Mouse (Mus musculus) NIH3T3 (cell line): Measurements from ENCODE around the gene Ccdc96.
A peak's percentile ranks its signal among the peaks of the same experiment; 100 is the strongest.

ENCODE experiments used
- DNase-seq: peaks from one replicate; pipeline ENCODE4 v3.0.0-alpha.2; 2012; ENCODE audit warnings: low read depth

Gene Ccdc96

DNA sequence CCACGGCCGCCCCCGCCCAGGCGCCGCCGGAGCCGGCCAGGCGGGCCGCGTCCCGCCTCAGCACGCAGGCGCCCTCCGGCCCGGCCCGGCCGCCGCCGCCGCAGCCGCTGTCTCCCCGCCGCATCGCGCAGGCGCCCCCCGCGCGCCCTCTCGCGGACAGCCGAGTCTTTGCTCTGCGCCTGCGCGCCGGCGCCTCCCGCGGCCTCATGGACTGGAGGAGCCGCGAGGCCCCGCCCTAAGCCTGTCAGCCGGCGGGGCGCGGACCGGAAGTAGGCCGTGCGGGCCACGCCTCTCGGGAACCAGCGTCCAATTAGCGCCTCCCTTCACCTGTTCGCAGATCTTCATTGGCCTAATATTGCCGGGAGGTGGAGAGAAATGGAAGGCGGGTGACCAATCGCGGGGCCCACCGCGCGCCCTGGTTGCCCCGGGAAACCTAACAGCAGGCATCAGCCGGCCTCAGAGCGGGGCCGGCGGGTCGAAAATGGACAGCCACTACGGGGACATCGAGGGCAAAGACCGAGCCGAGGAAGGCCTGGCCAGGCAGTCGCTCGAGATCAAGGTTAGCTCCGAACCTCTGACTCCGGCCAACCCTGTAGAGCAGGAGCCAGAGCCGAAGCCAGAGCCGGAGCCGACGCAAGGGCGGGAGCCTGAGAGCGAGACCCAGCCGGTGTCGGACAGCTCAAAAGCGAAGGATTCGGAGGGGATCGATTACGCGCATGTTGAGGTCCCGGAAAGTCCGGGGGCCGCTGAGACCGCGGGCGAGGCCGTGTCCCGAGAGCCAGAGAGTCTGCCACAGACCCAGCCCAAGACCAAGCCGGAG is at the start of gene Ccdc96, which contains the start of gene Tada2b:
Gene Ccdc96 (plus strand): TSS at position 418 of the 820 bp plus-strand sequence.
Gene Tada2b (minus strand): TSS at position 115 of the 820 bp plus-strand sequence.
- DNase-seq: peak; percentile 99

- DNase-seq: no peak
Observed at GRCm38 (mm10) chr5:36436858-36437257, 47.5 kb upstream of the Ccdc96 start.

GRCm38 (mm10) chr5:36440741-36441140 is 43.6 kb upstream of the Ccdc96 start:
- no peak for DNase-seq

DNA sequence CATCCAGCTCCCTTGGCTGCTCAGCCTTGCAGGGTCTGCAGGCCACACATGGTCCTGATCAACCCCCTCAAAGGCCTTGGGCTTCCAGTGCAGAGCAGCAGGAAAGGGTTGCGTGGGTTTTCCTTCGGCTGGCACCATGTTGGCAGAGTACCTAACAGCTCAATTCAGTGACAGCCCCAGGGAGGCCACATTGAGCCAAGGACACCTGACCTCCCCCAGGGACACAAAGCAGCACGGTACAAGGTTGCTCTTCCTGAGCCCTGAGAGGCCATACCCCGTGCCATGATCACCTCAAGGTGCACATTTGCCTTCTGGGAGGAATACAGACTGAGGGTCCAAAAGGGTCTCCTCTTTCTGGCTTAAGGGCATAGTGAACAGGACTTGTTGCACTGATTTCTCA is 39.8 kb upstream of the Ccdc96 start:
- no peak for DNase-seq

- DNase-seq: no peak
Observed at GRCm38 (mm10) chr5:36445028-36445427, 39.4 kb upstream of the Ccdc96 start.

- DNase-seq: no peak
Observed at GRCm38 (mm10) chr5:36446166-36446890, 38.1 kb upstream of the Ccdc96 start.

DNA sequence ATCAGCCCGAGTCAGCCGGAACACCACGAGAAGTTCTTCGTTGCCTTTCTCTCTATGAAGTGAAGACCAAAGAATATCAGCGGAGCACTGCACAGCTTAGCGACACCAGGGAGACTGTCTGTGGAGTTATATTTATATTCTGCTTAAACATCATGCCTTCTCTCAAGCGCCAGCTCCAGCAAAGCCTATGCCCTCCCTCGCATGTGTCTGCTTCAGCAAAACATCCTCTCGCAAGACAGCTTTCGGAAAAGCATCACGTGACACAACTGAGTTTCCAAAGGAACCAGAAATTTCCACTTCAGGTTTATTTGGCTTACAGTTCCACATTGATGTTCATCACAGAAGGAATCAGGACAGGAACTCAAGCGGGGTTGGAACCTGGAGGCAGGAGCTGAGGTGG is 36.5 kb upstream of the Ccdc96 start:
- DNase-seq: no peak

DNA sequence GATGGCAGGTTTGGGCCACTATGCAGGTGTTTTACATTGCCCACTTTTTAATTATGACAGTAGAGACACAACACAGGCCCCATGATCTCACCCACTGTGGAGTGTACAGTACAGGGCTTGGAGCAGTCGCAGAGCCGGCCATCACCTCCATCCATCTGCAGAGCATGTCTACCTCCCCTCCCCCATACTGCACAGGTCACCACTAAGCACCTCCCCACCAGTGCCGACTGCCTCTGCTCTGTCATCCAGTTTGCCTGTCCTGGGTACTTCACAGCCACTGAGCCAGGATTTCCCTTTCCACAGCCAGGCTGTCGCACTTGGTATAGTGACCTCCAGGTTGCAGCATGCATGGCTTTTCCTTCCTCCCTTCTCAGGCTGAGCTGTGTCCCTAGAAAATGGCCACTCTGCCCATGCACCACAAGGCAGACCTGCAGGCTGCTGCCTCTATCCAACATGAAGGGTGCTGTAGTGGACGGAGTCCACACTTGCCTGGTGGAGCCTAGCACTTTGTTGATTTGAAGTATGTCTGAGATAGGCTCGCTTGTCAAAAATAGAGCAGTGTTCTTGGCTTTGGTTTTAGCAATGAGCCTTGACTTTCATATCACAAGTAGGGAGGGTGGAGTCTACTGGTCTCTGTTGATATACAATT is 34.6 kb upstream of the Ccdc96 start:
- no peak for DNase-seq

- DNase-seq: no peak
Observed at GRCm38 (mm10) chr5:36451119-36451518, 33.3 kb upstream of the Ccdc96 start.

- no peak for DNase-seq
Observed at GRCm38 (mm10) chr5:36451872-36452389, 32.5 kb upstream of the Ccdc96 start.

GRCm38 (mm10) chr5:36452821-36453220 is 31.6 kb upstream of the Ccdc96 start:
- DNase-seq: no peak

GRCm38 (mm10) chr5:36457706-36458105 is 26.7 kb upstream of the Ccdc96 start:
- DNase-seq: peak; percentile 47

- DNase-seq: peak; percentile 74
Observed at GRCm38 (mm10) chr5:36458926-36459325, 25.5 kb upstream of the Ccdc96 start.

GRCm38 (mm10) chr5:36460712-36461111 is 23.7 kb upstream of the Ccdc96 start:
- no peak for DNase-seq

DNA sequence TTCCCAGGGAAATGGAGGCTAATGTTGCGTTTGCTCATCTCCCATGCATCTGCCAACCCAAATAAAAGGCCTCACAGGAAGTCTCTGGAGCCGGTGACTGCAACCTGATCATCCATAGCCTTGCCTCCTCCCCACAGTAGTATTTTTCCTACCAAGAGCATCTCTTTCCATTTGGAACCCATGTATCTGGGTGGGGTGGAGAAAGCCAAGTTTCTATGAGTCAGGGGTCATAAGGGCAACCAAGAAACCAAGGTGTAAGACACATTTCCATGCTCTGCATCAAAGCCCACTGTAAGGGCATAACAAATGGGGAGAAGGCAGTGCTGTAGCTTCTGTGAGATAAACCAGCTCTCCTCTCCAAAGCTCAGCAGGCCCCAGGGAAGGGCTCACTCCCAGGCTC is 23.2 kb upstream of the Ccdc96 start:
- DNase-seq: peak; percentile 39

GRCm38 (mm10) chr5:36462810-36463209 is 21.6 kb upstream of the Ccdc96 start:
- peak; percentile 81 for DNase-seq

DNA sequence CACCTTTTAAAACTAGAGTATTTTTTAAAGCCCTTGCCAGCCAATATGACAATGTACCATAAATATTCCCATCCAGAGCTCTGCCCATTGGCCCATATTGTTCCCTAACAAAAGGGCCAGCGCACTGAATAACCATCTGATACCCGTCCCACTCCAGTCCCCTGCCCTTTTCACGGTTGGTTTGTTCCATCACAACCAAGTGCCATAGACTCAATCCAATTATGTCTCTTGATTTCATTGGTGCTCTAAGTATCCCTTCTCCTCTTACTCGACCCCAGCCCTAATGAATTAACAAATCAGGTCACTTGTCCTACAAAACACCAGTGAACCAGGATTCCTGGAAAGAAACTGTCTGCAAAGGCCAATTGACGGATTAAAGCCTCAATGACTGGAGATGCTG is 21.0 kb upstream of the Ccdc96 start:
- DNase-seq: no peak

- DNase-seq: peak; percentile 99
Observed at GRCm38 (mm10) chr5:36464709-36465661, 19.4 kb upstream of the Ccdc96 start, which contains the start of gene Grpel1. Grpel1 (plus strand) TSS chr5:36464998.

GRCm38 (mm10) chr5:36465889-36466288 is 18.5 kb upstream of the Ccdc96 start:
- DNase-seq: no peak

DNA sequence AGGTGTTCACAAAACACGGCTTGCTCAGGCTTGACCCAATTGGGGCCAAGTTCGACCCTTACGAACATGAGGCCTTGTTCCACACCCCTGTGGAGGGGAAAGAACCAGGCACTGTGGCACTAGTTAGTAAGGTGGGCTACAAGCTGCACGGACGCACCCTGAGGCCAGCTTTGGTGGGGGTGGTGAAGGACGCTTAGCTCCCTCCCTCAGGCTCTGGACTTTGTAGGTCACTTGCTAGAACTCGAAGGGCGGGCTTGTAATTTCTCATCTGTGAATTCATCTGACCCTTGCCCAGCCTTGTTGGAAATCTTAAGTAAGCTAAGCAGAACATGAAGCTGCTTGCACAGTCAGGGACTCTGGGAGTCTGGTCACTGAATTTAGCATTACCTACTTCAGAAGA is 13.2 kb upstream of the Ccdc96 start:
- no peak for DNase-seq
